Mouse (Mus musculus) heart, postnatal 36 days (tissue): ENCODE measurements at regions not wholly inside any gene's neighbourhood (a gene's known extent, or its start where the extent isn't known, plus 50 kb on each side); places are given as distances from the start of the nearest gene placed in this dataset.

Source experiments
- DNase-seq, 2 experiments: peaks; one replicate each; pipeline ENCODE4 v3.0.0; 2021 to 2022
- intact Hi-C: fragments of 180-260 bp; cut with DNase I; formaldehyde crosslinking; loops from one replicate; pipeline ENCODE4 v1.15.1; 2025

DNA sequence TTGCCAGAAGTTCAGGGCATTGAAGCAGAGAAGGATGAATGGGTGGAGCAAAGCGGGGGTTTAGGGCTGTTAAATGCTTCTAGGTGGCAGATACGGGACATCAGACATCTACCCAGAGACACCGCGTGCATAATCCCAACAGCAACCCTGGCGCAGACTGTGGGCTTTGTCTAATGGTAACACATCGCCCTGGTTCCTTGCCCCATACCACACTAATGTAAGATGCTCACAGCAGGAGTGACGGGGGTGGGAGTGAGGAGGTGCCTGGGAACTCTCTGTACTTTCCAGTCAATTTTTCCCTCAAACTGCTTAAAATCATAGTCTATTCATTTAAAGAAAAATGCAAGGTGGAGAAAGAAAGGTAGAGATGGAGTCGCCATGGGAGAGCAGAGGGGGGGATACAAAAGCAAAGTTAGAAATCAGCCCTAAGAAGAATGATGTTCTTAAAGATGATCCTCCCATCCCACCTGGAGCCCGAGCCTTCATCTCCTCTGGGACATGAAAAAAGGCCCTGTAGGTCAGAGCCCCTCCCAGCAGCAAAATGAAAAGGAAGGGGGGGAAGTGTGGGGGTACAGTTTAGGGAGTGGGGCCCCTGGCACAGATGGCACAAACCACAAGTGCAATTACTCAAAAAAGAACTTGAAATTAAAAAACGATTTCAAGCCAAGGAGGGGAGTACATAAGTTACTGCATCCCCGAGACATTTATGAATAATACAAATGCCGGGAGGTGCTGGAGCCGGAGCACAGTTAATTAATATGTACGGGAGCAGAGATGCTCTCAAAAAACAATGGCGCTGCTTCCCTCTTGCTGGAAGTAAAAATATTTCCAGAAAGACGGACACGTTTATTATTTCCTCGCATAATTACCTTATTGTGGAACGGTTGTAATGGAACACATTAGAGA lies 167.0 kb upstream of the Sdk2 start:
- DNase-seq, result no peak
- intact Hi-C loops, result no loop called here

DNA sequence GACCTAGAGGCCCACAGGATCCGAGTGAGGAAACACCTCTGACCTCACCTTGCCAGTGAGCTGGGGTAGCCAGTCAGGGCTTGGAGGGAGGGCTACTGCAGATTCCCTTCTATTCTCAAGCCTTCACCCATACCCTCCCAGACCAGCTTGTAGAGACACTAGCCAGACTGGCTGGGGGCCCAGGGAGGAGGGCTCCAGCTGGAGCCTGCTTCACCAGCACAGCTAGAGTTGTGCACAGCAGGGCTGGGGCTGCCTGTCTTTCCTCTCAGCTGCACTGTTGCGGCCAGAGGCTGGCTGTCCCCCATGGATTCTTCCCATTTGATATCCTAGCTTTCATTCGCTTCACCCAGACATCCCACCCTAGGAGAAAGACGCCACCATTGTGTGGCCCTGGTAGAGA lies 165.0 kb upstream of the Sdk2 start:
- DNase-seq, result peak; percentile 35 to 39
- intact Hi-C loops, result no loop called here

DNA sequence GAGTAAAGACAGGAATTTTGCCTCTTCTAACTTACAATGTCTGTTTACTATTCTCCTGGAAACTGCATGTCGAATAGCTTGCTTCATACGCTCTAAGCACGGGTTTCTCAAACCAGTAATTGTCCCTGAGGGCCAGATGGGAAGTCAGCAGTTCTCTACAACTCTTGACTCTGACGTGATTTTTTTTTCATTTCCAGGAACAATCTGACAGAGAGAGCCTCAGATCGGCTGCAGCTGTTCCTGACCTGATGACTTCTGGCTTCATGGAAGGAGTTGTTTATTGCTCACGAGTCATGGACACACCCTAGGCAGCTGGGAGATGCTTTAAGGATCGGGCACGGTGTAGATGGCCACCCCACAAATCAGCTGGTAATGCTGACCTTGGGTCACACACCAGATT lies 162.9 kb upstream of the Sdk2 start:
- intact Hi-C loops, result no loop called here
- peak; percentile 11 to 32 for DNase-seq

DNA sequence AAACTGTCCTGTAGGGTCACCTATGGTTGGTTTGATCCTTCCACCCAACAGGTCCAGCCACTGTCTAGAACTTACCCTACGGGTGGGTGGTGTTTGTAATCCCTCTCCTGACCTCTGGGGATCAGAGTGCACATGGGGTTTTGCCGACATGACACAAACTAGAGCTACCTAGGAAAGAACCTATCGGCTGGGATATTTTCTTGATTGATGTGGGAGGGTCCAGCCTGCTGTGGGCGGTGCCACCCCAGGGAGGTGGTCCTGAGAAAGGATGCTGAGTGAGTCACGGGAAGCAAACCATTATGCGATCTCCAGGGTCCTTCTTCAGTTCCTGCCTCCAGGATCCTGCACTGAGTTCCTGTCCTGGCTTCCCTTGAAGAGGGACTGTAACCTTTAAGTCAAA lies 162.3 kb upstream of the Sdk2 start:
- DNase-seq, result no peak
- intact Hi-C loops, result no loop called here

DNA sequence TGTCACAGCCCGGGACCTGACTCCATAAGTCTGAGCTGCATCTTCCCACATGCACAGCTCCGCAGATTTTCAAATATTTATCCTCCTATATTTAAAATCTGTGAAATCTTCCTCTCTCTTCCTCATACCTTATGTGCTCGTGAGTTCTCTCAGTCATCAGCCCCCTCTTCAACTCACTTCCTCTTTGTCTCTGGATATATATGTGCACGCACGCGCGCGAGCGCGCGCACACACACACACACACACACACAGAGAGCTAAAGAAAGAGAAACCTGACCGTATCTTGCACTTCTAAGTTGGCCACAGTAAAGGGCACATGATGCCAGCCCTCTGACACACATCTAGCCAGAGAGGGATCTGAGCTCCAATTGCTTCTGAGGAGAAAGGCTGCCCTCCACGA lies 159.7 kb upstream of the Sdk2 start:
- no peak for DNase-seq
- intact Hi-C loops, result no loop called here

DNA sequence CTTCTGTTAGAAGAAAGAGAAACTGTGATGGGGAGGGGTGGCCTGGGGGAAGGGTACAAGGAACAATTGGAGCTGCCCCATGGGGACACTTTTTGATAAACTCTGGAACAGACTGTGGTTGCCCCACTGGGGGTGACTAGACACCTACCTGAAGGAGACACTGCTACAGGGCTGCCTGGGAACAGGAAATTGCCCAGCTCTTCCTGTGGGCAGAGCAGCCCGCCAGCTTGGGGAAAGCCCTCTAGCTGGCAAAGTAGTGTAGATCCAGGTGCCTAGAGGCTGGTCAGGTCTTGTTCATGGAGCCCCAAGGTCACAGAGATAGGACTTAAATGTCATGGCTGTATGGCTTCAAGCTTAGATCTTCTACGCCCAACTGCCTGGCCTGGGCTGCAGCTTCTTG lies 157.9 kb upstream of the Sdk2 start:
- intact Hi-C loops, result no loop called here
- DNase-seq, result no peak

DNA sequence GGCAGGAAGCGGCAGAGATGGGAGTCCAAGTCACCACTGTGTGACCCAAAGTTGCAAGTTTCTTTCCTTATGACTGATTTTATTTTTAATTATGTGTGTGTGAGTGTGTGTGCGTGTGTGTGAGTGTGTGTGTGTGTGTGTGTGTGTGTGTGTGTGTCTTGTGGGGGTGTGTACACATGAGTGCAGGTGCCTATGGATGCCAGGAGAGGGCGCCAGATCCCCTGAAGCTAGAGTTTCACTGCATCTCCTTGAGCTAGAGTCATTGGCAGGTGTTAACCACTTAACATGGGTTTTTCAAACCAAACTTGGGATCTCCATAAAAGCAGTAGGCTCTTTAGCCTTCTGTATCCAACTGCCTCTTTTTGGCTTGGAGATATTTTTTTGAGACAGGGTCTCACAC lies 156.2 kb upstream of the Sdk2 start:
- intact Hi-C loops, result no loop called here
- DNase-seq, result no peak

DNA sequence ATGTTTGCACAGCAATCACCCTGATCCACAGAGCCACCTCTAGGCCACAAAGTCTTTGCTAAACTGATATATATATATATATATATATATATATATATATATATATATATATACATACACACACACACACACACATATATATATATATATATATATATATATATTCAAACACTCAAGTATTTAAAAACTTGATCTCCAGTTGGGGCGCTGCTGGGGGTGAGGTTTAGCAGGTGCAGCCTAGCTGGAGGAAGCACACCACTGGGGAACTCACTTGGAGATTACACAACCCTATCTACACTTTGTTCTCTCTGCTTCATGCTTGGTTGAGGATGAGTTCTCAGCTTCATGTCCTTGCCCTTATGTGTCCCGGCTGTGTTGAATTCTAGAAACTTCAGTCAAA lies 153.6 kb upstream of the Sdk2 start:
- intact Hi-C loops, result no loop called here

DNA sequence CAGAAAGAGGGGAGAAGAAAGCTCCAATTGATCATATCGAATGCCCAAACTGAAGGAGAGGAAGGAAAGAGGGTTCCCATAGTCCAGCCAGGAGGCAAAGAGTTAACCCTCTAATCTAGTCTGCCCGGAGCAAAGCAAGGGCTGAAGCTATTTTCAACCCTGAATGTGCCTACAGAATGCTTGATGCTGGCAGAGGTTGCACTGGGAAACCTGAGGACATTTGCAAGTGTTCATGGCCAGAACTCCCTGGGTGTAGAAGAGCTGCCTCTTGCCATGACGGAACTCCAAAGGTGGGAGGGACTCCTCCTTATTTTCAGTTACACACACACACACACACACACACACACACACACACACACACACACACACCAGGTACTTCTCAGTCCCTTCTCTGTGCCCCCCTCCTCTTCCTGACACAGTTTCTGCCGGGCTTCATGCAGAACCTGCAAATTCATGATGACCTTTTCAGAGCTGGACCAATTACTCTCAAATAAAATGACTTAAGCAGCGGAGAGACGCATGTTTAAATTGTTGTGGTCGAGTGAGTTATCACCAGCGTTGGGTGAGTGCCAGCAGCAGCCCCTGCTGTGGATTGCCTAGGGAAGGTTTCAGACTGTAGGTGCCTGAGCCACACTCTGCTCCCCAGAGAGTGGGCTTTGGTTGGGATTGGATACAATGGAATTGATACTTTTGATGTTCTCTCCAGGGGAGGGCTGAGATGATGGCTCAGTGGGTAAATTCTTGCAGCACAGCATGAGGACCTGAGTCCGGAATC lies 152.1 kb upstream of the Sdk2 start:
- DNase-seq, result no peak
- intact Hi-C loops, result no loop called here

More for the DNA sequence above, 153.6 kb upstream of the Sdk2 start:
- DNase-seq, result no peak

DNA sequence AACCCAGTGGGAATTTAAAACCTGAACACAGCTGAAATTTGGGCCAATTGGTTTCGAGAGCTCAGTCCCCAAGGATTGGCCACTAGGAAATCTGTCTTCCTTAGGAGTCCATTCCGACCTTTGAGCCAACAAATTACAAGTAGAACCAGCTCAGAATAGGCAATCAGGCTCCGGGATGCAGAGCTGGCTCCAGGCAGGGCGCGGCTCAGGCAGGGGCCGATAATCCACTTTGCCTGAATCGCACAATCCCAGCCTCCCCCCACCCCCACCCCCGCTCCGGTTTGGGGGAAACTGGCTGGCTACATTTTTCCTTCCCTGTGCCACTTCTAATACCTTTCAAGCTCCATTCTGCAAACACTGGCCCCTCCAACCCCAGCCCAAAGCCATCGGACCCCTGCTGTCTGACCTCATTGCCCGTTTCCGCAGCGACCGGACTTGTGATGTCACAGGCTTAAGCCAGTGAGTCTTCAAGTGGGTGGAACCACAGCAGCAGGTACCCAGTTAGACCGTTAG lies 150.5 kb upstream of the Sdk2 start:
- no peak for DNase-seq
- intact Hi-C loops, result no loop called here

DNA sequence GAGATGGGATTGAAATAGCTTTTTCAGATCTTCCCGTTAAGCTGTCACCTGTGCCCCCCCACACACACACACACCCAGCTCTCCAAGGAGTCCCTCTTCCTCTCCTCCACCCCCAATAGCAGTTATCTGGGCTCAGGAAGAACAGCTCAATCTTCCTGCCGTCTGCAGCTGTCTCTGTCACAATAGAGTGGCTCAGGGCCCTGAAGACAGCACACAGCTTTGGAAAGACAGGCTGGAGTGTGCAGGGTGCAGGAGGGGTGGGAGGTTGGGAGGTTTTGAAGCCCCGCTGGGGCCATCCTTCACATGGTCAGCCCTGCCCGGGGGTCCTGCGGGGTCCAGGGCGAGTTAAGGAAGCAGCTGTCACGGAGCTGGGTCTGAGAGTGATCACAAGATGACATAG lies 149.6 kb upstream of the Sdk2 start:
- no peak for DNase-seq
- intact Hi-C loops, result no loop called here

DNA sequence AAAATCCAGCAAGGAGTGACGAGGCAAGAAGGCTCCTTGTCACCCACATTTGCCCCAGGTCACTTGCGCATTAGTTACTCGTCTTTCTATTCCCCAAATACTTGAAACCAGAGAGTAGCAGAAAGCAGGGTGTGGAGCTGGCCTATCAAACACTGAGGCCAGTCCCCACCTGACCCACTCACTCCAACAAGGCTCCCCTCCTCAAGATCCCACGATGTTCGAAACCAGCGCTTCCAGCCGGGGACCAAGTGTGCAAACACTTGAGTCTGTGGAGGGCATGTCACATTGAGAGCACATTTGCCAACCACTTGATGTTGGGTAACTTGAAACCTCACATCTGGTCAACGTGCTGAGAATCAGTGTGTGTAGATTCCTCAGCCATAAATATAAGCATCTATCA lies 148.4 kb upstream of the Sdk2 start:
- intact Hi-C loops, result no loop called here
- no peak for DNase-seq

DNA sequence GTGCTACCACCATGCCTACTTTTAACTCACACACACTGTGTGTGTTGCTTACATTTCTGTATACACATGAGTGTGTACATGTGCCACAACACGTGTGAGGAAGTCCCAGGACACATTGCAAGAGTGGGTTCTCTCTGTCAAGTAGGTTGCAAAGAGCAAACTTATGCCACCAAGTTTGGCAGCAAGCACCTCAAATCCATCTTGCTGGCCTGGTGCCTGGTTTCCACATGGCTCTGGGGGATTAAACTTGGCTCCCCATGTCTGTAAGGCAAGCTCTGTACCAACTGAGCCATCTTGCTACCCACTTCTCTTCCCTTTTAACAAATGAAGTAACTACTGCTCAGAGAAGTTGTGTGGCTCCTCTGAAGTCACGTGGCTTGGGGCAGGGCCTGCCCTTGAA lies 145.3 kb upstream of the Sdk2 start:
- intact Hi-C loops, result no loop called here
- no peak for DNase-seq

DNA sequence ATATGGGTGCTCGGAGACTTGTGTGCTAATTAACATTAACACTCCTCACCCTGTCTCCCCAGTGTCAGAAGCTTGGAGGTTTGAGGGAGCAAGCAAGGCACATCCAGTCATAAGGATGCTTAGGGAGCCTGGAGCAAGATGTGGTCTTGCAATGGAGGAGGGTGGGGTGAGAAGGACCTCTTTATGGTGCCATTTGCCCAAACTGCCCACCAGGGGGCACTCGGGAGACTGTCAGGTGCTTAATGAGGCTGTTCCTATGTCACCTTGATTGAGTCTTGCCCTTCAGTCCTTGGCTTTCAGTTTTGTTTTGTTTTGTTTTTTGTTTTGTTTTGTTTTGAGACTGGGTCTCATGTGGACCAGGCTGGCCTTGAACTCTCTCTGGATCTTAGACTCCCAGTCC lies 138.3 kb upstream of the Sdk2 start:
- intact Hi-C loops, result loop anchor here (10.0 kb wide), 1 partner anchor 430 kb away; no protein-coding TSS in a partner anchor
- peak; percentile 45 to 51 for DNase-seq

DNA sequence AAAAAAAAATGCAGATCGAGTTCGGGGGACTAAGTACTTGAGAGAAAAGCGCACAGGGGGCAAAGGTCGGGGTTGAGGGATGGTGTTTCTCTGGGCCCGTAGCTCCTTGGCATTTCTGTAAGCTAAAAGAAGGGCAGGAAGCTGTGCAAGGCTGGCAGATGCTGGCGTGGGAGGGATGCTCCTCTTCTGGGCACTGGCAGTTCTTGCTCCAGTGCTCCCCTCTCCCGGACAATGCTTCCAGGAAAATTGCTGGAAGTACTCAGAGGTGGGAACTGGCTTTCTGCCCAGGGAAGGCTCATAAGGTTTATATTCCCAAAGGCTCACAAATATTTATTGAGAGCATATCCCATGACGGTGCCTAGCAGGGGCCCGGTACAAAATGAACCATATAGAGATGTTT lies 136.6 kb upstream of the Sdk2 start:
- intact Hi-C loops, result loop anchor here (5.0 to 10.0 kb wide), 2 partner anchors 79 to 431 kb away; no protein-coding TSS in a partner anchor
- no peak for DNase-seq

DNA sequence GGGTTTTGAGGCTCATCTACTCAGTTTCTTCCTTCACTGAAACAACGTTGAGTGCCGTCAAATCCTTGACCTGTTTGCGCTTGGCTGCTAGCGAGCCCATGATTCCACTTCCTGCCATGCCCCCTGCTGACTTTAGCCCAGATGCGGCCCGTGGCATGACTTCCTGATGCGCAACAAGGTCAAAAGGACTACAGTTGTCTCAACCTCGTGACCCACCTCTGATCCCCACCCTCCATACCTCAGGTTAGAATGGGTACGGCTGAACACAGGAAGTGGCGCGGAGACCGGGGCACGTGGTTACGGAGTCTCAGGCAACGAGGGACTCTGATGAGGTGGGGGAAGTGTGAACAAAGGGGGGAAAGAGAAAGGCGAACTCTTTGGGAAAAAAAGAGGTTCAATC lies 135.6 kb upstream of the Sdk2 start:
- DNase-seq, result no peak
- intact Hi-C loops, result loop anchor here (5.0 to 10.0 kb wide), 2 partner anchors 80 to 432 kb away; no protein-coding TSS in a partner anchor

DNA sequence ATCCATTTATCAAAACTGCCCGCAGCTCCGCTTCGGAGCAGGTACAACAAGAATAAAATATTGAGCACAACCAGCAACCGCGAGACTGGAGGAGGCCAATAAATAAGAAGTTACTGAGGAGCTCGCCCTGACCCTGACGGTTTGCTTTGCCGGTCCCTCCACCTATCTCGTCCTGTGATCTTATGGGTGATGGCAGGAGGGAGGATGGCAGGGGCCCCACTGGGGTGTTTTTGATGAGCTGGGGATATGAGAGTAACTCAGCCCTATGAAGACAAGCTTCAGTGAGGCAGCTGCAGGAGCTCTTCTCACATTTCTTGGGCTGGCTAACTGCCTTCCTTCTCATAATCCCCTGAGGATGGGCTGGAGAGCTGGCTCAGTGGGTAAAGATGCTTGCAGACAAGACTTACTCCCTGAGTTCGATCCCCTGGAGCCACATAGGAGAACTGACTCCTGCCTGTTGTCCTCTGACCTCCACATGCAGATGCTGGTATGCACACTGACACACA lies 132.3 kb upstream of the Sdk2 start:
- no peak for DNase-seq
- intact Hi-C loops, result no loop called here

DNA sequence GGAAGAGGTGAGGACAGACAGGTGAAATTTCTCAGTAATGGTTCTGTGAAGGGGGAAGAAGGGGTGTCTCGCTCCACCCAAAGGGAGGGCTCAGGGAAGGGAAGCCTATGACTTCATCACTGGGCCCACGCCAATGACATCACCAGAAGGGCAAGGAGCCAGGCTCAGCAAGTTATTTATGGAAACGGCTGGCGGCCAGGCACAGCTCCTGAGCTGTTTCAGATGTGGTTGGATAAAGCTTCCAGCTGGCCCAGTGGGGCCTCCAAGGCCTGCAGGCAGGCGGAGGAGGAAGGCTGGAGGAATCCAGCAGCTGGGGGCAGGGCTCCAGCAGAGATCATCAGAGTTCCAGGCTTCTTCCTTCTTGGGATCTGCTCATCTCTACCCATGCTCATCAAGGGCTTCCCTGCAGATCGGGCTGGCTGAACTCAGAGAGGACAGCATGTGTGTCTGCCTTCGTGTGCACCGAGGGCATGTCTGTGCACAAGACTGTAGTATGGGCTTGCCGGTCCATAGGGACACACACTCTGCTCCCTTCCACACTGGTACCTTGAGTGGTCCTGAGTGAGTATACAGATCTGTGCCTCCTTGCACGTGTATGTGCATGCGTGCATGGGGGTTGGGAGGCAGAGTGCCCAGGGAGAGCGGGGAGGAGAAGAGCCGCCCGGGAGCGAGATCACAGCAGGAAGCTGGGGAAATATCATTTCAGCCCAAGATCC lies 131.6 kb upstream of the Sdk2 start:
- DNase-seq, result peak; percentile 97
- intact Hi-C loops, result no loop called here

DNA sequence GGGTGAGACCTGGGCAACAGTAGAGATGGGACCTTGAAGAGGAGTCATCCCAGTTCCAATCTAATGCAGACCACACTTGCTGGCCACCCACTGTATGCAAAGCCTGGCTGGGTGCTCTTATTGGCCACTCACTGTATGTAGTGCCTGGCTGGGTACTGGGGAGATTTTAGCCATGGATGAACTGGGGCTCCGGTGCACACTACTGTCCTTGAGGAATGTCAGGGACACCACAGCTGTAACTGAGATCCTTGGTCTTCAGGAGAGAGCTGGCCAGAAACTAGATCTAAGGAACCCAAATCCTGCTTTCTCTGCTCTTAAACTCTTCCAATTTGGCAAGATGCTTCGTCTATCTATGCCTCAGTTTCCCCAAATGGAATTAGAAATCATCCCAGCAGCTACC lies 128.4 kb upstream of the Sdk2 start:
- no peak for DNase-seq
- intact Hi-C loops, result no loop called here

DNA sequence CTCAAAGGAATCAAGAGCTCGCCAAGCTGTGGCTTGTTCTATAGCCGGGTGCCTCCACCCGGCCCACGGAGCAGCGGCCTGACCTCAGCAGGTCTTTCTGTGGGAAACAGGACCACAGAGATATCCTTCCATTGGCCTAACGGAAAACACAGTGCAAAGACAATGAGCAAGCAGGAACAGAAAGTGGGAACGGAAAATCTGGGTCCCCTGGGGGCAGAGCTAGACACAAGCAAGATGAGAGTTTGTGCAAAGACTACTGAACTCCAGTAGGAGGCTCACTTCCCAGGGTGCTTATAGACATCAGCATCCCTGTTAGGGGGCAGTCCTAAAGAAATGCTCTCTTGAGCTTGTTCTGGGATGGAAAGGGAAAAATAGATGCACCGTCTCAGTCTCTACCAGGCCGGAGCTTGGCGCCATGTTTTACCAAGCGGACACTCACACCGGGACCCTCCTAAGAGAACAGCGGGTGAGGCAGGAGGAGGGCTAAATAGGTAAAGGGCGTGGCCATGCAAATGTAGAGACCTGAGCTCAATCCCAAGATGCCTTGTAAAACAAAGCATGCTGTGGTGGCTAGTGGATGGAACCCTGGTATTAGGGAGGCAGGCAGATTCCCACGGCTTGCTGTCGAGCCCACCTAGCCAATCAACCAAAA lies 127.3 kb upstream of the Sdk2 start:
- intact Hi-C loops, result no loop called here
- no peak for DNase-seq
